Mouse (Mus musculus) embryonic fibroblast, embryonic 13.5 days (primary cell): ENCODE measurements at regions not wholly inside any gene's neighbourhood (a gene's known extent, or its start where the extent isn't known, plus 50 kb on each side); places are given as distances from the start of the nearest gene placed in this dataset.

ENCODE experiments used
- CTCF ChIP-seq: IDR thresholded peaks from 2 replicates; pipeline ENCODE4 v1.5.1; 2011; ENCODE audit warnings: mild to moderate bottlenecking, control low read depth, low read length, moderate library complexity, borderline replicate concordance; ENCODE audit not compliant: insufficient read depth
- POLR2A ChIP-seq: IDR thresholded peaks from 2 replicates; pipeline ENCODE4 v1.6.1; 2011; ENCODE audit warnings: low read depth, mild to moderate bottlenecking, control low read depth, low read length, moderate library complexity

- TF ChIP-seq POLR2A (no peak), CTCF (no peak)
These were observed 67.1 kb upstream of the Phactr1 start for GRCm38 (mm10) chr13:42613326-42613725.
